Comparison of ENCODE assay signal across 9 mouse cellular contexts in genomic region chr1:119049812-119050615, GRCm38 (mm10). TPM values are rescaled to one million over a fixed set of nuclear protein-coding genes. Genes with fewer than 3 reads are reported as not detected.
DNase-seq lines count a peak whose midpoint lies in the region; ATAC-seq lines count a peak whose summit lies in the region.
"Had no signal": no experiment of that assay in that cellular context is flagged by ENCODE, and none has a peak within 500 bp of the region (broad histone marks: within the 10 kb centered on the region; RNA-seq: fewer than 3 reads in every experiment).

No protein-coding gene starts in this region.

- 27% methylated on average over 10 of the region's 10 CpGs for WGBS in heart, embryonic 10.5 days
- 3% methylated on average over 10 of the region's 10 CpGs for WGBS in forebrain, embryonic 14.5 days
- 5% methylated on average over 10 of the region's 10 CpGs for WGBS in midbrain, embryonic 11.5 days

- peak overlapping the region; percentile 93 for H3K4me2 ChIP-seq in forebrain, embryonic 14.5 days (ENCODE audit: low read length)
- H3K4me2 ChIP-seq in midbrain, embryonic 11.5 days = peak overlapping the region; percentile 86

- 0 out of 2 replicates have a peak overlapping the region, but pooled peaks have one; percentile 23 for H3K27ac ChIP-seq in heart, embryonic 10.5 days
- peak overlapping the region; percentile 72 for H3K27ac ChIP-seq in forebrain, embryonic 14.5 days (ENCODE audit: low read depth, low read length)
- H3K27ac ChIP-seq in midbrain, embryonic 11.5 days (ENCODE audit: low read depth, low read length) = peak overlapping the region; percentile 71

- H3K4me3 ChIP-seq in heart, embryonic 10.5 days = no peak overlapping the region
- peak overlapping the region; percentile 53 for H3K4me3 ChIP-seq in forebrain, embryonic 14.5 days (ENCODE audit: low read depth, low read length)
- peak overlapping the region; percentile 12 for H3K4me3 ChIP-seq in midbrain, embryonic 11.5 days (ENCODE audit: low read depth, low read length)

- no peak for DNase-seq in heart, embryonic 10.5 days (ENCODE audit: low spot score)
- DNase-seq in heart, postnatal 4 days = no peak
- peak; percentile 46 for DNase-seq in Muller cell, postnatal 12 days (ENCODE audit: inconsistent ontology term)
- DNase-seq in forebrain, embryonic 14.5 days (ENCODE audit: low spot score) = peak; percentile 54
- DNase-seq in midbrain, embryonic 11.5 days (ENCODE audit: low spot score, missing footprints) = peak; percentile 93
- no peak for DNase-seq in right cerebral cortex, postnatal 36 days (ENCODE audit: low spot score in 2 of 2)
- no peak for DNase-seq in cerebellum, adult 9-11 months
- no peak for DNase-seq in gastrocnemius, adult 8-10 months (ENCODE audit: low spot score in 2 of 2)

- peak overlapping the region; percentile 22; the same call in 1 of the 2 replicates for H3K9ac ChIP-seq in forebrain, embryonic 14.5 days (ENCODE audit: low read length)
- H3K9ac ChIP-seq in midbrain, embryonic 11.5 days (ENCODE audit: low read length) = peak overlapping the region; percentile 87; the same call in 1 of the 2 replicates

- peaks cover 47% of the 10 kb centered on the region for H3K4me1 ChIP-seq in heart, embryonic 10.5 days
- H3K4me1 ChIP-seq in forebrain, embryonic 14.5 days (ENCODE audit: control insufficient read depth, insufficient read depth, low read length) = peaks cover 29% of the 10 kb centered on the region
- H3K4me1 ChIP-seq in midbrain, embryonic 11.5 days (ENCODE audit: control insufficient read depth, insufficient read depth, low read length) = peaks cover 46% of the 10 kb centered on the region

- no peaks in the 10 kb centered on the region for H3K9me3 ChIP-seq in heart, embryonic 10.5 days
- H3K9me3 ChIP-seq in forebrain, embryonic 14.5 days (replicated peaks; ENCODE audit: control insufficient read depth, low read length) = no peaks in the 10 kb centered on the region
- no peaks in the 10 kb centered on the region for H3K9me3 ChIP-seq in midbrain, embryonic 11.5 days (ENCODE audit: control insufficient read depth, low read length)

- H3K27me3 ChIP-seq in heart, embryonic 10.5 days (ENCODE audit: insufficient read depth, poor library complexity, severe bottlenecking) = peaks cover 46% of the 10 kb centered on the region
- no peaks in the 10 kb centered on the region for H3K27me3 ChIP-seq in forebrain, embryonic 14.5 days (replicated peaks; ENCODE audit: control insufficient read depth, insufficient read depth, low read length)
- peaks cover 11% of the 10 kb centered on the region for H3K27me3 ChIP-seq in midbrain, embryonic 11.5 days (ENCODE audit: control insufficient read depth, insufficient read depth, low read length)

- H3K36me3 ChIP-seq in heart, embryonic 10.5 days = no peaks in the 10 kb centered on the region
- H3K36me3 ChIP-seq in forebrain, embryonic 14.5 days (ENCODE audit: control insufficient read depth, insufficient read depth, low read length) = no peaks in the 10 kb centered on the region
- H3K36me3 ChIP-seq in midbrain, embryonic 11.5 days (ENCODE audit: control insufficient read depth, insufficient read depth, low read length) = no peaks in the 10 kb centered on the region

- ATAC-seq in forebrain, embryonic 14.5 days = no peak
- 0 out of 2 replicates have a peak, but pooled peaks have one; percentile 3 for ATAC-seq in midbrain, embryonic 11.5 days (ENCODE audit: low FRiP score)

RNA-seq across cellular contexts. Expression of gene Gli2, which starts 3.4 kb away (rescaled TPM):
- polyA plus RNA-seq in heart, embryonic 10.5 days (2016; fragmentation: Nextera tagmentation; extraction: Ambion mirVana) = 2.2 and 7.5 TPM in 2 replicates
- 1 to 10 TPM; 4.6 to 5.2 TPM for total RNA-seq in heart, postnatal 4 days (2021)
- 3.3 and 4.1 TPM in 2 replicates for polyA plus RNA-seq in forebrain, embryonic 14.5 days (2014; fragmentation: Nextera tagmentation; extraction: Ambion mirVana)
- polyA plus RNA-seq in midbrain, embryonic 11.5 days (2014; fragmentation: Nextera tagmentation; extraction: Ambion mirVana) = 8.2 and 9.0 TPM in 2 replicates
- under 1 TPM; 0.44 to 0.54 (median 0.50) TPM for total RNA-seq in gastrocnemius, adult 8-10 months (2022)
- total RNA-seq: megakaryocyte progenitor cell, adult 5-6 weeks had no signal

Comparison
In these comparisons a context has a peak if more than half of its experiments do, and no peak if none do; other contexts are left out.
1. DNase-seq: peak in Muller cell, postnatal 12 days (single experiment), forebrain, embryonic 14.5 days (single experiment) and midbrain, embryonic 11.5 days (single experiment); none in heart, embryonic 10.5 days (single experiment), heart, postnatal 4 days (single experiment), right cerebral cortex, postnatal 36 days (0 of 2), cerebellum, adult 9-11 months (single experiment) and gastrocnemius, adult 8-10 months (0 of 2).
2. Peak in every context shown above with its lines, with median percentiles within 50 percentile points of each other: H3K27ac ChIP-seq.